Mouse (Mus musculus) spleen, adult 2 months (tissue): ENCODE data around the gene Dazl.

Source experiments
- CTCF ChIP-seq: fragments of 200-500 bp; IDR thresholded peaks from 2 replicates; pipeline ENCODE4 v1.5.1; 2011; ENCODE audit warnings: mild to moderate bottlenecking, inconsistent platforms; ENCODE audit not compliant: insufficient read depth, insufficient read length, insufficient replicate concordance; ENCODE audit errors: extremely low read depth
- POLR2A ChIP-seq: fragments of 200-500 bp; IDR thresholded peaks from 2 replicates; pipeline ENCODE4 v1.6.1; 2011; ENCODE audit warnings: low read depth, low read length, inconsistent platforms

- no peak for TF ChIP-seq CTCF
- no peak for TF ChIP-seq POLR2A
Measured at GRCm38 (mm10) chr17:50284845-50285244, 8.6 kb downstream of the Dazl start.
